Mouse (Mus musculus): ENCODE measurements at regions not wholly inside any gene's neighbourhood (a gene's known extent, or its start where the extent isn't known, plus 50 kb on each side); places are given as distances from the start of the nearest gene placed in this dataset.

DNA sequence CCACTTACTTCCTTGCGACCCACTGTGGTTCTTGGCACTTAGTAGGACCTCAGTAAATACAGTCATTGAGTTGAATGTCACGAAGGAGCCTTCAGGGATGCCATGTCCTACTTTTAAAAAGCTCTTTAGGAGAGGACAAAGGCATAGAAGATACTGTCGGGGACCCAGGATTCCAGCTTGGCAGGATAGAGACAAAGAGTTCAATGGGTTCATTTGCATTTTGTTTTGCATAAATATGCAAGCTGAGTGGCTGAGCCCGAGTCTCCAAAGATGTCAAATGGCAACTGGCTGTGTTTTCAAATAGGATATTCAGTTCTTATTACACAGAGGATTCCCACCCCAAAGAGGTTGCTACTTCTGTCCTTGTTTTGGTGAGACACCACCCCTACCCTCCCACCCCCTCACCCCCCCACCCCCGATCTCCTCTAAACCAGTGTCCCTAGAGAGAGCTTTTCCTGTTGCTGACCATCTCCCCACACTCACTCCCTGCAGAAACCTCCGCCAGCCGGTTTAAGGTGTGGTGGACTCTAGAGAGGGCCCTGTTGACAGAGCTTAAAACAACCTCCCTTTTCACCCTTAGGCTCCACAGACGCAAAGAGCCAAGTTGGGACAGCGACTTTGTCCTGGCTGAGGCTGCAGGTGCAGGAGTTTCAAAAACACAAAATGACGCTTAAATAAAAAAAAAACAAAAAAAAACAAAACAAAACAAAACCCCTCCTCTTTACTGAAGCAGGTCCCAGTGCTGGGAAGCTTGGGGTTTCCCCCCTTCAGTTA, 57.9 kb downstream of the Sox9 start:
- intact Hi-C loops (cut with DNase I; ENCODE audit: low total_unique reads): no loop called here
- DNase-seq: no peak

DNA sequence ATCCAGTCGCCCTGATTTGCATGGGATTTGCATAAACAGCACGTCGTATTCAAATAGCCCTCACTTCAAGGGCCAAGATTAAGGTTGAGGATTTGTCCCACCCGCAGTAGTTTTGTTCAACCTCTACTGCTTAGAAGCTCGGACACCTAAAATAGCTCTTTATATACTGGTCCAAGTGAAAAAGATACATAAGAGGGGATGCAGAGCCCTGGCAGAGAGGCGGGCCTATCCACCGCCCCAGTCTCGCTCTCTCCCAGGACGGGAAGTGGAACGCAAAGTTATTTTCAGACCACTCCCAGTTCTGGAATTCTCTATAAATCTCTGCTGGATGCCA, 58.4 kb downstream of the Sox9 start:
- no peak for DNase-seq
- intact Hi-C loops (cut with DNase I; ENCODE audit: low total_unique reads): no loop called here

DNA sequence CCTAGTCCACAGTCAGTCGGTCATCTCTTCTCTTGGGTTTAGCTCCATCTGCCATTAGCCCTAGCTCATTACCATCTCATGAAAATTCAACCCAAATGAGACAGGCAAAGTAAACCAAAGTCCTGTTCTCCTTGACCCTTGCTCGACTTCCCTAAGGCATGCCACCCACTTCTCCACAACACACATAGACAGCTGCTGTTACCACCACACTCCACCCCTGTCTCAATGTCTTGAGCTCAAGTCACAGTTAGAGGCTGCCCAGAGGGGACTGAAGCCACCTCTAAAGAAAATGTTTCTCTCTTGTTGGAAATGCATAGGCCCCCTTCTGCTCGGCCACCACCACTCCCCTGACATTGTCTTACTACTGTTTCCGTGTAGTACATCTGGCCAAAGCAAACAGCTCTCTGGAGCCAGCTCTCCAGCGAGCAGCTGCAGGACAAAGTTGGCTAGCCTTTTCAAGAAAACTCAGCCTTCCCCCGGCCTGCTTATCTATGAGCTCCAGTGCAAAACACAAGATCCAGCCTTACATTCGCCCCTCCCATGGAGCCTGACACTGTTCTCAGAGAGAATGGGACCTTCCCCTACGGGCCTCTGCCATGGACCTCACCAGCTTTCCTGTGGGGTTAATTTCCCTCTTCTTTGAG, 62.4 kb downstream of the Sox9 start:
- intact Hi-C loops (cut with DNase I; ENCODE audit: low total_unique reads): no loop called here

DNA sequence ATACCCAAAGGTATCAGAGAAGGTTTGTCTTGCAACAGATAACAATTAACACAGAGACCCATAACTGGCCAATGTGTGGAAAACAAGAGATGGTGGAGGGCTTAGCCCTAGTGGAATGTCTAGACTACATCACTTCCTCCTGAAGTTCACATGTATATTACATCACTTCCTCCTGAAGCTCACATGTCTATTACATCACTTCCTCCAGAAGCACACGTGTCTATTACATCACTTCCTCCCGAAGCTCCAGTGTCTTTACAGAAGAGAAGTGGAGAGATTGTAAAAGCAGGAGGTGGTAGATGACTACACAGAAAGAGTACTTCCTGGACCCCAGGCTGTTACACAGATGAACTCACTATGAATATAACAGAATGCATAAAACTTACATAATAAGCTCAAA, 65.1 kb downstream of the Sox9 start:
- no peak for DNase-seq
- intact Hi-C loops (cut with DNase I; ENCODE audit: low total_unique reads): no loop called here

More for the DNA sequence above, 62.4 kb downstream of the Sox9 start:
- peak; percentile 26 for DNase-seq

DNA sequence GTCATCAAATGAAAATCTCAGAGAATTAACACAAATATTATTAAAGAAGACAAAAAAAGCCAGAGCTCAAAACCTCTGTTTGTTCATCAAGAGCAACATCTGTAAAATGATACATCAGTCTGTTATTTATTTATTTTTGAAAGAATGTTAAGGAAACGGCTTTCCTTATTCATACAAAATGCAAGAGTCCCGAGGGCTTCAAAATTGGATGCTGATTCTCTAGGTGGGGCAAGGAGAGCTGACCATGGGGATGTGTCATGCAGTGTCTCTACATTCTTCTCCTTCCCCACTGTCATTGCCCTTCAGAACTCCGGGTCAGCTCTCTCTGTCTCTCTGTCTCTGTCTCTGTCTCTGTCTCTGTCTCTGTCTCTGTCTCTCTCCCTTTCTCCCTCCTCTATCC, 65.8 kb downstream of the Sox9 start:
- intact Hi-C loops (cut with DNase I; ENCODE audit: low total_unique reads): no loop called here
- no peak for DNase-seq

DNA sequence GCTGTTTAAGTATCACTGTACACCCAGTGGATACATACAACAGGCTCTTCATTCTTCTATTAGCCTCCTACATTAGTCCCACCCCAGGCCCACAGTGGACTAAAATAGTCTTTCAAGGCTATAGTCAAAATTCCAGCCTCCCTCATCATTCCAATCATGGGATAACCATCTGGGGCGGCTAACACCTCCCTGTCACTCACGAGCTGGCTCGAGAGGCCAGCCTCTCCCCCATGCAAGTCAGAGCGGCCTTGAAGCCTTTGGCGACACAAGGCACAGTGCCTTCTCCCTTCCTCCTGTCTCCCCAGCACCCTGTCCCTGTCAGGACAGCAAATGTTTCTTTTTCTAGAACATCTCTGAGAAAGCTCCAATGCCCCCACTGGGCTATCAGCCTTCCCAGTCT, 68.0 kb downstream of the Sox9 start:
- no peak for DNase-seq
- intact Hi-C loops (cut with DNase I; ENCODE audit: low total_unique reads): no loop called here

DNA sequence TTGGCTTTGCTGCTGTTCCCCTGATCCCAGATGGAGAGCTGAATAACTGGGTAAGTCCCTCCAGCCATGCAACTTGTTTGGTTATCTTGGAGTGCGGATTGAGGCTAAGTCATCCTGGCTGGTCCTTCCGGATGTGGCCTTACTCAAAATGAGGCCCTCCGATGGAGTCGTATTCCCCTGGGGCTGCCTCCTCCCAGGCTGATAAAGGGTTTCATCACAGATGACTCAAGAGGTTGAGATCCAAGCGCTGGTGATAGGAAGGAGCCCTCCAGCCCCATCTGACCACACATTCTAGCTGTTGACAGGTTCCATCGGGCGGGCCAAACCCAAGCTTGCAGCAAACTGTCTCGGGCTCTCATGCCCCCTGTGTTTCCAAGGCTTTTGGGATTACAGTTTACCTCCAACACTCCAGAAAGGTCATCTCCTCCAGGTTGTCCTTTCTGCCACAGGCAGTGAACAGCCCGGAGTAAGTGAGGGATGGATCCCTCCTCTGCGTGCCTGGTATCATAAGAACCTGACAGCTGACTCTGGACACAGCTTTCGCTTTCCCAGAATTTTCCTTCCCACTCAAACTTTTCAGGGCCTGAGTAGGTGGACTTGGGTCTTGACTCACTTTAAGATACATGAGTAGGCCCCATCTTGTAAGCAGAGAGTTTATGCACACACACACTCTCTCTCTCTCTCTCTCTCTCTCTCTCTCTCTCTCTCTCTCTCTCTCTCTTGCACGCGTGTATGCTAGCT, 68.7 kb downstream of the Sox9 start:
- no peak for DNase-seq
- intact Hi-C loops (cut with DNase I; ENCODE audit: low total_unique reads): no loop called here

DNA sequence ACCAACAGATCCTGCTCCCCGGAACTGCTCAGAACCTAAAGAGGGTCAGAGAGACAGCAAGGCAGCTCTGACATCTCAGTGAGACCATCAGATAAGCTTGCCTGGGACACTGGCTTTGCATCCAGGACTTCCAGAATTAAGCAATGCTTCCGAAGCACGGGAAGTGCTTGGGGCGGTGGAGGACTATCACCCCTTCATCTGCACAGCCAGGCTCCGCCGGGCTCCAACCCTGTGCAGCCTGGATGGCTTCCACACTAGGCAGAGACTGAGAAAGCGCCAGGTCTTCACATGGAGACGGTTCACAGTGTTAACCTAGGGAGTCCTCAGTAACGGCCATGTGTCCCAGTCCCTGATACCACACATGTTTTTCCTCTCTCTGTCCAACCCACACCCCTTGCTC, 69.3 kb downstream of the Sox9 start:
- no peak for DNase-seq
- intact Hi-C loops (cut with DNase I; ENCODE audit: low total_unique reads): no loop called here

DNA sequence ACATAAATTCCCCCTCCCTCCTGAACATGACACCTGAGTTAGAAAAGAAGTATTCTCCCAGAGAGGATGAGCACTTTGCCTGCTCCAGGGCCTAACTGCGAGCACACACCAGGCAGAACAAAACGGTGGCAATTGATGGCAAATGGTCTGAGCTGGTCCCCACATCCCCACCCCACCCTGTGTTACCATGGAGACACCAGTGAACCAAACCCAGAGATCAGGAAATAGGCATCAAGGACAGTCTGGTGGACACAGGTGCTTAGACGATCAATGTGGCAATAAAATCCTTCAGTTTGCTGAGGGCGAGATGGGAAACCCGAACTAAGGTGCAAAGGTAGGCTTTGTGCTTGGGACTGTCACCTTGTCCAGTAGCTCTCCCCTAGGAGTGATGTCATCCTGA, 74.0 kb downstream of the Sox9 start:
- no peak for DNase-seq
- intact Hi-C loops (cut with DNase I; ENCODE audit: low total_unique reads): no loop called here

DNA sequence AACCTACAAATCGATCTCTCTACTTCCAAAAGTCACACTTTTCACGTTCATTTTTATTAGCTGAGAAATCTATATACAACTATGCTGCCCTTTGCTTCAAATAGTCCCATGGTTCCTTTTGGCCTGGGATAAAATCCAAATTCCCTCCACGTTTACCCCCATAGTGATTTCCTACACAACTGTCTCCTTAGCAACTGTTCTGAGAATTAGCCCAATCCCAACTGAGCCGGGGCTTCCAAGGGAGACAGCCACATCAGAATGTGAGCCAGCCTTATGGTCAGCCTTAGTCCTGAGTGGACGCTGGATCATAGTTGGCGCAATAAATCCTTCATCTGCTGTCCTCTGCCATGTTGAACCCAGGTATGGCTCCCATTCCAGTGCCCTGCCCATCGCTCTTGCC, 77.3 kb downstream of the Sox9 start:
- no peak for DNase-seq
- intact Hi-C loops (cut with DNase I; ENCODE audit: low total_unique reads): no loop called here

DNA sequence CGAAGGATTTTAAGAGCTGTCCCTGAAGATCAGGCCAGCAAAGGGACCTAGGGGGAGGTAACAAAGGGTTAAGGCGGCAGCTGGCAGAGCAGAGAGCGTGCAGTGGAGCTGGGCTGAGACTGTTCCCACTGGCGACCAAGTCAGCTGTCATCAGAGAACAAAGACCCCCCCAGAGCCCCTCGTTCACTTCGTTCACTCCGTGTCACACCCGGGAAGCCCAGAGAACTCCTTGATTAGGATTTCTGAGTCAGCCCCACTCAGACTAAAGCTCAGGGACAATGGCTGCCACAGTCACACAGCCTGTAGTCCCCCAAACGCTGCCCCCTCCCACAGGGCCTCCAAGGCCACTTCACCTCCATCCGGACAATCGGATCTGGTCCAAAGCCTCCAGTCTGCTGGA, 78.8 kb downstream of the Sox9 start:
- DNase-seq: no peak
- intact Hi-C loops (cut with DNase I; ENCODE audit: low total_unique reads): no loop called here

DNA sequence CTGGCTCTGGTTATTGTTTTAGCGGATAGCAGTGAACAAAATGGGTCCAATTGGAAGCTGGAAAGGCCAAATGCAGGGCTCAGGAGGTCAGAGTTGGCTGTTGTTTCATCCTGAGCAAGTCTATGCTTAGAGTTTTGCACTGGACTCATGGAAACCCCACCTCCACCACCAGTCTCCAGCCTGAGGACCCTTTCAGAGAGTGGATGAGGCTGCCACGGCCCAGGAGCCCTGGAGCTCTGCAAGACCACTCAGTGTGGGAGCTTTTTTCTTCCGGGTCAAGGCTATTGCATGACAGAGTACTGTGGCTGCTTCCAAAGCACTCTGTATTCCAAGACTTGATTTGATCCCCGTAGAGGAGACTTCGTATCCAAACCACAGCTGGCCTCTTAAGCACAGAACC, 79.2 kb downstream of the Sox9 start:
- intact Hi-C loops (cut with DNase I; ENCODE audit: low total_unique reads): no loop called here
- DNase-seq: no peak

DNA sequence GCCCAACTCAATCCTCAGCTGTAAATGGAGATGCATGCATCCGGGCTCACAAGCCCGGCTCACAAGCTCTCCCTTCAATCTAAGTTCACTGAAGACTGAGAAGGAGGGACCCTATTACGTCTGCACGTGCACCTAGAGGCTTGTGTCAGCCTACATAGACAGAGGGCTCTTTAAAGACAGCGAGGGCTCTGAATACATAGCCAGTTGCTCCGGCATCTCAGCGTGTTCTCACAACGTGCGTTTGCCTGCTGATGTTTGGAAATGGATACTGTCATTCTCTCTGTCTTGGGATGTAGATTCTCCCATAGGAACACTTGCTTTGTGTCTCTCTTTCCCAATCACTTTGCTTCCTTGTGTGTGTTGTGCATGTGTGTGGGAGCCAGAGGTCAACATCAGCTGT, 83.8 kb downstream of the Sox9 start:
- intact Hi-C loops (cut with DNase I; ENCODE audit: low total_unique reads): no loop called here
- no peak for DNase-seq

DNA sequence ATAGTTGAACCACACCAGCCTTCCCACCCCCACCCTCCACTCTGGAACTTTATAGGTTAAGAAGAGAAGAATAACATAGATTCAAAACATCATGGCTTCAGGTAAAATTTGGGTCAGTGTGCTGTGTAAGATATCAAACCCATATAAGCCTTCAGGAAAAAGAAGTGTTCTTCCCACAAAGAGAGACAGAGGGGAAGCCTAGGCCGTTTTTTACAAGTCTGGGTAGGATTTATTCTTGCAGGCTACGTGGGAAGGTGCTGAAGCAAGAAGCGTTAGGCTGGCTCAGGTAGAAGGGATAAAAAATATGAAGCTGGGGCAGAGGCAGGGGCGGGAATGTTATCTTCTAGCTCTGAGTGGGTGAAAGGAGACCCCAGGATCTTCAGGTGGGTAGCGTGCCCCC, 87.5 kb downstream of the Sox9 start:
- intact Hi-C loops (cut with DNase I; ENCODE audit: low total_unique reads): no loop called here
- DNase-seq: no peak

DNA sequence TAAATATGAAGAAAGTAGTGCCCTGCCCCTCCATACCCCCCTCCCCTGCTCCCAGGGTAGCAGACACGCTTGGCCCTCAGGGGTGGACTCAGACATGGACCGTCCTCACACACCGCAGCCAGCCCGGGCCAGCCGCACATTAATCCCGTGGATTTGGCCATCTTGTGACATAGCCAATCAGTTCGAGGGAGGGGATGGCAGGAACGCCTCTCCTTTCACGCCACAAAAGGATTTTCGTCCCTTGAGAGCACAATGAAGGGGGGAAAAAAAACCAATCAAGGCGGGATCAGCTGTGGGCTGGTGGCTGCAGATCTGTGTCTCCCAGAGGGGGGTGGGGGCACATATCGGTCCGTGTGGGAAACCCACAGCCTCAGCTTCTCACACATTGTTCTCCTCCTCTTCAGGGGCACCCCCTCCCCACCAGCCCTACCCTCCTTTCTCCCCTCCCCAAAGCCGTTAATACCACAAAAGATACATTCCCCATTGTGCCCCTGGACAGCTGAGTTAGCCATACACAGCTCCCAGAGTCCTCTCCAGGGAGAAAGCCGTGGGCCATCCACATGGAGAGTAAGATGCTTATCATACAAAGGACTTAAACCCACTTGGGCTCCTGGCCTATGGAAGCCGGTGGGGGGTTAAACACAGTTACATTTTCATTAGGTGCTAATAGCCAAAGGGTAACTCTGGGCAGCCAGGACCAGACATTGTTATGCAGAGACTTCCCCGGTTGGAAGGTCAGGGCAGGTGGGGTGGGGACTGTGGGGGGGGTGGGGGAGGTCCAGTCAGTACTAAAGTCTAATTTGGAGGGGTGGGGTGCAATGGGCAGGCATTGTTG, 88.4 kb downstream of the Sox9 start:
- intact Hi-C loops (cut with DNase I; ENCODE audit: low total_unique reads): no loop called here
- DNase-seq: no peak

DNA sequence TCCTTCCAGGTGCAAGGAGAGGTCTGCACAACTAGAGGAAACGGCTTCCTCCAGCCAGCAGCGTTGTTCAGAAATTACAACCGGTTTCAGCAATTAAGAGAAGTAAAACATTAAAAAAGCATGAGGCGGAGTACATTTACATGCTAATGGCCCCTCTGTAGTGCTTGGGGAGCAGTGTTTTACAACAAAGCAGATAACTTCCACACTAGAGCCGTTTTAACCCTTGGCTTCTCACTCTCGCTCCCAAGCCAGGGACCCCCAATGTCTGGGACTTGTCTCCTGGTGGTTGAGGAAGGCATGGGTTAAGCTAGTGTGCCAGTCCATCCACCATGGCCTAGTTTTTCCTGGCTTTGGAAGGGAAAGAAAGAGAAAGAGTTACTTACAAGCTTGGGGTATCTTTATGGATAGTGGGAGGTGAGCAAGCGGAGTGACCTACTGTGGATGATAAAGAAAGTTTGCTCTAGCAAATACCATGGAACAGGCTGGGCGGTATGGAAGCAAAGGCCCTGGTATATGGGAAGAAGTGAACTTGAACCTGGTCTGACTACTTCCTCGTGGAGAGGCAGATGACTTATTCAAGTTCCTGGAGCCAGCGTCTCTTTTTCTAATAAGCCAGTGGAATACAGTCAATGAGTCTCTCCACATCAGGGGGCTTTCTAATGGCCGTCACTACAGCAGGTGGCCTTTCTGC, 90.8 kb downstream of the Sox9 start:
- DNase-seq: no peak

DNA sequence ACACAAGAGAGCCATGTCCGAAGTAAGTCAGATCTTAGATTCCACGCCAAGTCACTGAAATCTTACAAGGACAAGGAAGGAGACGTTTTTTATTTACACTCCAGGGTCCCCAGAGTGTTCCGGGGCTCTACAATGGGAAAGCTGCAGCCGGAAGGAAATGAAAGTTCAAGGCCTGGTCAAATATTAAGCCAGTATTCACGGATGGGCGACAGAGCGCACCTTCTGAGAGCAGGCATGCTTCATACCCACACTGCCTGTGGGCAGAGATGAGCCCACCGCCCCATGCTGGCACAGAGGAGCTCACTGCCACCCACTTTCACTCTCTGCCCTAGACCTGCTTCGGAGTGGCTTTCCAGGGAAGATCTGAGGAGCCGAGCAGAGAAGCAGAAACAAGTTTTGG, 92.2 kb downstream of the Sox9 start:
- DNase-seq: no peak
- intact Hi-C loops (cut with DNase I; ENCODE audit: low total_unique reads): no loop called here

More for the DNA sequence above, 90.8 kb downstream of the Sox9 start:
- intact Hi-C loops (cut with DNase I; ENCODE audit: low total_unique reads): no loop called here

DNA sequence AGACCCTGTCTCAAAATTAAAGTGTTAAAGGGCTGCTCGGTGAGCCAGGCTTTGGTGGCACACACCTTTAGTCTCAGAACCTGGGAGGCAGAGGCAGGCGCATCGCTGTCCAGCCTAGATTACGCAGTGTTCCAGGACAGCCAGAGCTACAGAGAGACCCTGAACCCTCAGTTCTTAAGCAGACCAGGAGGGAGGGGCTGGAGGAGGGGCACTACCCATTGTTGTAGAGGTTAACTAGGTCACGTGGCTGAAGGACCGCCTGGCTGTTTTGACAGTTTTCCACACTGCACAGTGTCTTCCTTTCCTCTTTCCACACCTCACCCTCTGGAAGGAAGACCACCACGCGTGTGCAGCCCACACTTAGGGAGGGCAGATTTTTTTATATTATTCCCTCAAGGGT, 94.2 kb downstream of the Sox9 start:
- no peak for DNase-seq
- intact Hi-C loops (cut with DNase I; ENCODE audit: low total_unique reads): no loop called here

DNA sequence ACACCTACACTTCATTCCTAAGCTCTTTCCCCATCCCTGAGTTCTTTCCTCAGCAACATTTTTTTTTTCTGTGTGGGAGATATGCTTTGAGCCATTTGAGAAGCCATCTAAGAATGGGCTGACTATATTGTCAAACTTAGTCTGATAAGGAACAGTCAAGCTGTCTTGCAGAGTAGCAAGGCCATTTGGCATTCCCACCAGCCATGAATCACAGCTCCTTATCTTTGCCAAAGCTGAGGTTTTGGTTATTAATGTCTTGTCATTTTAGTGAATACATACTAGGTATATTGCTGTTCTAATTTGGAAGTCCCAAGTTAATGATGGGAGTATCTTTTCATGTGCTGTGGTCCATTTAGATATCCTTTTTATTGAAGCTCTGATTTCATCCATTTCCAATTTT, 96.4 kb downstream of the Sox9 start:
- intact Hi-C loops (cut with DNase I; ENCODE audit: low total_unique reads): no loop called here
- DNase-seq: no peak

DNA sequence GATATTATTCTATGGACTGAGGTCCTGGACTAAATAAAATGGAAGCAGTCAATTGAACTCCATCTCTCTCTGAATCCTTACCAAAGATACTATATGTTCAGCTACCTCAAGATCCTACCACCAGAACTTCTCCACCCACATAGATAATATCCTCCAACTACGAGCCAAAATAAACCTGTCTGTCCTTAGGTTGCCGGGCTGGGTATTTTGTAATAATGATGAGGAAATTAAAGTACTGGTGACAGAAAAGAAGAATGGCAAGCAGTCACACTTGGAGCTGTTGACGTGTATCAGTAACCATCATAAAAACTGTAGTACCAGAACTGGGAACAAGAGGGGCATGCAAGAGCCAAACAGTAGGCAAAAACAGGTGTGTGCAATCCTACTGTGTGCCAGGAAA, 98.7 kb downstream of the Sox9 start:
- intact Hi-C loops (cut with DNase I; ENCODE audit: low total_unique reads): no loop called here
- DNase-seq: no peak
